Mouse (Mus musculus): ENCODE measurements around the gene Sft2d1. TPM values are rescaled to one million over a fixed set of nuclear protein-coding genes. Genes with fewer than 3 reads are reported as not detected.

The Sft2d1 gene
- polyA plus RNA-seq (2017; shearing (Covaris generic)), result 218 TPM

DNA sequence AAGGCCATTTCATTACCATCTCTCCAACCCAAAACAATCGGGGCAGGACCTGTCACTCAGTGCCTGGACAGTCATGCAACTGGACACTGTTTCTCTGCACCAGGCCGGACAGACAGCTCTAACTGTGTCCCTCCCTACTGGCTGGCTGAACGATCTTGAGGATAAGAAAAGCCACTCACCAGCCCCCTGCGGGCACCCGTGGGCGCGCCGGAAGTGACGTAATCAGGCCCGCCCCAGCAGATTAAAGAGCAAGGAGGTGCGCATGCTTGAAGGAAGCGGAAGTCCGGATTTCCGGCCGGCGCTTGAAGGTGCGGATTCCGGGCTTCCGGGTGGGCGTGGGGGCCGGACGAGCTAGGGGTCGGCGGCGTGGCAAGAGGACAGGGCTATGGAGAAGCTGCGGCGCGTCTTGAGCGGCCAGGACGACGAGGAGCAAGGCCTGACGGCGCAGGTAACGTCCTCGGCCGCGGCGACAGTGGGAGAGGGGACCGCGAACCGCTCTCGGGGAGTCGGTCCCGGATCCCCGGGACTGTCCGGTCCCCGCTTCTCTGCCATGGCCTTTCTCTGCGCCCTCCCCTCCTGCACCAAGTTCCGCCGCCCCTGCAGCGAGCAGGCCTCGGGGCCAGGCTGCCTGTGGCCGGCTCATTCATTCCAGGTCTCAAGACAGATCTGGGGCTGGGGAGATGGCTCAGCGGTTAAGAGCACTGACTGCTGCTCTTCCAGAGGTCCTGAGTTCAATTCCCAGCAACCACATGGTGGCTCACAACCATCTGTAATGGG lies at the start of gene Sft2d1:
Gene Sft2d1, plus strand, starts transcription at position 265 of the 777 bp plus-strand sequence.

GRCm38 (mm10) chr17:8282821-8283525 lies 27.9 kb upstream of the Sft2d1 start, which contains the start of gene Mpc1:
Gene Mpc1, plus strand, starts transcription at chr17:8282904.

GRCm38 (mm10) chr17:8337159-8337558 lies 26.3 kb downstream of the Sft2d1 start, which contains the start of gene Prr18:
Gene Prr18, plus strand, starts transcription at chr17:8337459.

DNA sequence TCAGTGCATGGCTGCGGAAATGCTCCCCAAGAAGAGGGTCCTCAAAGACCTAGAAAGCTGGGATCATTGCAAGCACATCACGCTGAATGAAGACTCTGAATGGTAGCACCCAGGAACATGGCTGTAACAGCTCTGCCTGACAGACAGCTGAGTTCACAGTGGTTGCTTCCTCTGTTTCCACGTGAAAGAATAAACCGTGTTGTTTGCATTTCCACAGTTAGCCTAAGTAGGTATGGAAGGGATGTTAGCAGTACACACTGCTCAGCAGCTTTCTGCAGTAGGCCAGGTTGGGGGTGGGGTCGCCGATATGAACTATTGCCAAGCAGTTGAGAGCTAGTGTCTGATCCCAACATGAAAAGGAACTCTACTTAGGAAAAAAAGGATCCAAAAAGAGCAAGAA lies 44.8 kb downstream of the Sft2d1 start, which contains the start of gene T2:
Gene T2, plus strand, starts transcription at position 301 of the 400 bp plus-strand sequence.

Other genes with a start within 250 kb of the Sft2d1 start
- not detected for gene Gm49673, start 163.3 kb upstream of the Sft2d1 start, polyA plus RNA-seq (2017; shearing (Covaris generic))
- 30.3 TPM for gene Rnaset2a, start 163.0 kb upstream of the Sft2d1 start, polyA plus RNA-seq (2017; shearing (Covaris generic))
- gene Fgfr1op, start 145.6 kb upstream of the Sft2d1 start, polyA plus RNA-seq (2017; shearing (Covaris generic)), result 27.2 TPM
- gene Ccr6, start 75.1 kb upstream of the Sft2d1 start, polyA plus RNA-seq (2017; shearing (Covaris generic)), result 61.1 TPM
- 160 TPM for gene Mpc1, start 28.2 kb upstream of the Sft2d1 start, polyA plus RNA-seq (2017; shearing (Covaris generic))
- gene Prr18, start 26.4 kb downstream of the Sft2d1 start, polyA plus RNA-seq (2017; shearing (Covaris generic)), result not detected
- gene T2, start 44.9 kb downstream of the Sft2d1 start, polyA plus RNA-seq (2017; shearing (Covaris generic)), result not detected
- not detected for gene T, start 123.3 kb downstream of the Sft2d1 start, polyA plus RNA-seq (2017; shearing (Covaris generic))
- gene Pde10a, start 214.3 kb downstream of the Sft2d1 start, polyA plus RNA-seq (2017; shearing (Covaris generic)), result not detected

Measured in activated CD4-positive, CD25-positive, alpha-beta regulatory T cell, adult 9 weeks (primary cell).